Mouse (Mus musculus) intestine, postnatal 0 days (tissue): ENCODE data around the gene Ddah1. TPM values are rescaled to one million over a fixed set of nuclear protein-coding genes. Genes with fewer than 3 reads are reported as not detected.

Experiments
- ATAC-seq: fragments of 200-750 bp; cut with Nextera tagmentation; 2 replicates; pipeline ENCODE4 v1.8.0; 2017; ENCODE audit warnings: mild to moderate bottlenecking, moderate TSS enrichment, moderate library complexity
- H3K27ac ChIP-seq: fragments of 300-500 bp; sonication (generic); 2 replicates; pipeline ENCODE4 v1.5.1; 2014; ENCODE audit warnings: mild to moderate bottlenecking, low read depth, low read length, moderate library complexity
- H3K27me3 ChIP-seq: fragments of 300-500 bp; sonication (generic); replicated peaks from 2 replicates; pipeline ENCODE4 v1.6.1; 2014; ENCODE audit warnings: low read length, mixed read lengths; ENCODE audit not compliant: control insufficient read depth, insufficient read depth
- H3K36me3 ChIP-seq: fragments of 300-500 bp; sonication (generic); 2 replicates; pipeline ENCODE4 v1.6.1; 2014; ENCODE audit warnings: mild to moderate bottlenecking, moderate library complexity; ENCODE audit not compliant: control insufficient read depth, insufficient read depth
- H3K4me1 ChIP-seq: fragments of 300-500 bp; sonication (generic); replicated peaks from 2 replicates; pipeline ENCODE4 v1.6.1; 2014; ENCODE audit warnings: antibody characterized with exemption, low read length, mixed read lengths; ENCODE audit not compliant: control insufficient read depth, insufficient read depth
- H3K4me2 ChIP-seq: fragments of 300-500 bp; sonication (generic); replicated peaks from 2 replicates; pipeline ENCODE4 v1.6.1; 2014; ENCODE audit warnings: low read depth, mild to moderate bottlenecking, moderate library complexity
- H3K4me3 ChIP-seq: fragments of 300-500 bp; sonication (generic); 2 replicates; pipeline ENCODE4 v1.5.1; 2014; ENCODE audit warnings: low read depth, low read length
- H3K9ac ChIP-seq: fragments of 300-500 bp; sonication (generic); 2 replicates; pipeline ENCODE4 v1.6.1; 2014; ENCODE audit warnings: mild to moderate bottlenecking, low read depth, low read length
- H3K9me3 ChIP-seq: fragments of 300-500 bp; sonication (generic); 2 replicates; pipeline ENCODE4 v1.6.1; 2016; ENCODE audit warnings: mixed run types; ENCODE audit not compliant: control insufficient read depth
- CTCF ChIP-seq: sonication (generic); IDR thresholded peaks from 2 replicates; pipeline ENCODE4 v1.5.1; 2016; ENCODE audit warnings: low read depth, mild to moderate bottlenecking, control low read depth, antibody characterized with exemption, moderate library complexity
- WGBS: fragments of 180-500 bp; shearing (Covaris S2); extraction: QIAGEN DNeasy Blood & Tissue Kit; methylation state at CpG from one replicate; pipeline ENCODE4 v1.1.7; 2014; 5-methylcytosine and 5-hydroxymethylcytosine counted together
- polyA plus RNA-seq: library from polyadenylated mRNA; unstranded; fragments of >200 nt; fragmentation: Nextera tagmentation; extraction: Ambion mirVana; gene quantifications from 2 replicates; pipeline ENCODE4 v1.2.1, GENCODE M21; 2015

Gene Ddah1
- polyA plus RNA-seq, 1 experiment from 2014 or later, result 25.9 TPM

- Histone ChIP-seq H3K27ac (no peak overlapping the region), H3K9ac (no peak overlapping the region), H3K4me3 (no peak overlapping the region), H3K9me3 (no peaks in the 10 kb centered on the region), H3K4me2 (no peak overlapping the region), H3K27me3 (no peaks in the 10 kb centered on the region), H3K4me1 (no peaks in the 10 kb centered on the region), H3K36me3 (no peaks in the 10 kb centered on the region)
- 80% methylated on average over 5 of the region's 5 CpGs for WGBS
- ATAC-seq, result no peak
- TF ChIP-seq CTCF, result no peak
Measured at GRCm38 (mm10) chr3:145854427-145854826, 96.0 kb downstream of the Ddah1 start.

- no peaks in the 10 kb centered on the region for H3K27me3 ChIP-seq
- H3K4me1 ChIP-seq, result no peaks in the 10 kb centered on the region
- no peaks in the 10 kb centered on the region for H3K36me3 ChIP-seq
- no peak overlapping the region for H3K27ac ChIP-seq
- no peak for TF ChIP-seq CTCF
- WGBS, result 87% methylated on average over 6 of the region's 6 CpGs
- H3K4me2 ChIP-seq, result no peak overlapping the region
- H3K9ac ChIP-seq, result no peak overlapping the region
- ATAC-seq, result no peak
- H3K4me3 ChIP-seq, result no peak overlapping the region
- H3K9me3 ChIP-seq, result no peaks in the 10 kb centered on the region
Measured at GRCm38 (mm10) chr3:145855299-145855698, 96.8 kb downstream of the Ddah1 start.

- ATAC-seq, result no peak
- Histone ChIP-seq H3K27me3 (no peaks in the 10 kb centered on the region), H3K9me3 (no peaks in the 10 kb centered on the region), H3K4me3 (no peak overlapping the region), H3K4me1 (no peaks in the 10 kb centered on the region), H3K27ac (no peak overlapping the region), H3K36me3 (no peaks in the 10 kb centered on the region), H3K4me2 (no peak overlapping the region), H3K9ac (no peak overlapping the region)
- TF ChIP-seq CTCF, result peak; percentile 49
- WGBS, result 94% methylated on average over 5 of the region's 5 CpGs
Measured at GRCm38 (mm10) chr3:145858388-145858787, 99.9 kb downstream of the Ddah1 start.

GRCm38 (mm10) chr3:145862521-145862920 lies 104.0 kb downstream of the Ddah1 start:
- H3K9me3 ChIP-seq, result no peaks in the 10 kb centered on the region
- H3K9ac ChIP-seq, result no peak overlapping the region
- 27% methylated on average over 4 of the region's 4 CpGs for WGBS
- H3K36me3 ChIP-seq, result no peaks in the 10 kb centered on the region
- no peak overlapping the region for H3K4me2 ChIP-seq
- no peak overlapping the region for H3K4me3 ChIP-seq
- TF ChIP-seq CTCF, result no peak
- no peak overlapping the region for H3K27ac ChIP-seq
- no peaks in the 10 kb centered on the region for H3K4me1 ChIP-seq
- no peak for ATAC-seq
- H3K27me3 ChIP-seq, result no peaks in the 10 kb centered on the region

GRCm38 (mm10) chr3:145864033-145864712 lies 105.7 kb downstream of the Ddah1 start:
- Histone ChIP-seq H3K36me3 (no peaks in the 10 kb centered on the region), H3K4me1 (no peaks in the 10 kb centered on the region), H3K4me3 (no peak overlapping the region), H3K27me3 (no peaks in the 10 kb centered on the region), H3K27ac (peak overlapping the region; percentile 17; the same call in 1 of the 2 replicates), H3K9ac (no peak overlapping the region), H3K9me3 (no peaks in the 10 kb centered on the region), H3K4me2 (no peak overlapping the region)
- no peak for ATAC-seq
- TF ChIP-seq CTCF, result no peak
- WGBS, result 85% methylated on average over 8 of the region's 8 CpGs

- ATAC-seq, result no peak
- Histone ChIP-seq H3K4me2 (no peak overlapping the region), H3K36me3 (no peaks in the 10 kb centered on the region), H3K27me3 (no peaks in the 10 kb centered on the region), H3K4me1 (no peaks in the 10 kb centered on the region), H3K9ac (no peak overlapping the region), H3K9me3 (no peaks in the 10 kb centered on the region), H3K27ac (peak overlapping the region; percentile 17; the same call in 1 of the 2 replicates), H3K4me3 (no peak overlapping the region)
- TF ChIP-seq CTCF, result no peak
- WGBS, result 80% methylated on average over 6 of the region's 10 CpGs
Measured at GRCm38 (mm10) chr3:145864713-145865233, 106.3 kb downstream of the Ddah1 start.
